29 mouse cellular contexts compared by ENCODE assay signal in genomic region chr19:10379978-10380377, GRCm38 (mm10). TPM values are rescaled to one million over a fixed set of nuclear protein-coding genes. Genes with fewer than 3 reads are reported as not detected.
"Had no signal": no experiment of that assay in that cellular context is flagged by ENCODE, and none has a peak within 500 bp of the region (broad histone marks: within the 10 kb centered on the region; RNA-seq: fewer than 3 reads in every experiment).

No protein-coding gene starts in this region.

- H3K9ac ChIP-seq: embryonic facial prominence, embryonic 12.5 days; embryonic facial prominence, embryonic 13.5 days; embryonic facial prominence, embryonic 15.5 days; forebrain, embryonic 12.5 days; forebrain, embryonic 13.5 days; forebrain, embryonic 15.5 days; forebrain, postnatal 0 days had no signal

- H3K9me3 ChIP-seq: embryonic facial prominence, embryonic 10.5 days; embryonic facial prominence, embryonic 12.5 days; embryonic facial prominence, embryonic 13.5 days; embryonic facial prominence, embryonic 15.5 days; forebrain, embryonic 10.5 days; forebrain, embryonic 12.5 days; forebrain, embryonic 13.5 days; forebrain, embryonic 15.5 days; heart, embryonic 10.5 days had no signal

- H3K27ac ChIP-seq: embryonic facial prominence, embryonic 10.5 days; embryonic facial prominence, embryonic 12.5 days; embryonic facial prominence, embryonic 13.5 days; embryonic facial prominence, embryonic 15.5 days; forebrain, embryonic 10.5 days; forebrain, embryonic 12.5 days; forebrain, embryonic 13.5 days; forebrain, embryonic 15.5 days; gastrocnemius, adult 2 months; heart, adult 2 months; heart, embryonic 10.5 days had no signal

- H3K4me3 ChIP-seq: embryonic facial prominence, embryonic 10.5 days; embryonic facial prominence, embryonic 12.5 days; embryonic facial prominence, embryonic 13.5 days; embryonic facial prominence, embryonic 15.5 days; erythroblast, embryonic 14.5 days; forebrain, embryonic 10.5 days; forebrain, embryonic 12.5 days; forebrain, embryonic 13.5 days; forebrain, embryonic 15.5 days; gastrocnemius, adult 2 months; heart, adult 2 months; heart, embryonic 10.5 days had no signal

- DNase-seq: cerebellum, adult 9-10 months; cerebellum, adult 9-11 months; cerebellum, postnatal 10 days; cerebellum, postnatal 14 days; cerebellum, postnatal 25 days; cerebellum, postnatal 36 days; embryo, embryonic 11 days; forebrain, postnatal 0 days; gastrocnemius, adult 2 months; gastrocnemius, postnatal 10 days; gastrocnemius, postnatal 14 days; gastrocnemius, postnatal 25 days; gastrocnemius, postnatal 36 days; heart, adult 11 months; heart, adult 18-20 months; heart, adult 2 months had no signal

- H3K4me2 ChIP-seq: embryonic facial prominence, embryonic 12.5 days; embryonic facial prominence, embryonic 13.5 days; embryonic facial prominence, embryonic 15.5 days; forebrain, embryonic 12.5 days; forebrain, embryonic 13.5 days; forebrain, embryonic 15.5 days had no signal

- H3K27me3 ChIP-seq: forebrain, embryonic 15.5 days had no signal

- H3K4me1 ChIP-seq: embryonic facial prominence, embryonic 12.5 days; embryonic facial prominence, embryonic 13.5 days; embryonic facial prominence, embryonic 15.5 days; forebrain, embryonic 12.5 days; forebrain, embryonic 13.5 days; forebrain, embryonic 15.5 days had no signal

- H3K36me3 ChIP-seq: embryonic facial prominence, embryonic 10.5 days; embryonic facial prominence, embryonic 12.5 days; embryonic facial prominence, embryonic 13.5 days; embryonic facial prominence, embryonic 15.5 days; forebrain, embryonic 10.5 days; forebrain, embryonic 12.5 days; forebrain, embryonic 15.5 days; heart, embryonic 10.5 days had no signal

- ATAC-seq: forebrain, embryonic 13.5 days; forebrain, embryonic 14.5 days; forebrain, embryonic 15.5 days; forebrain, postnatal 0 days had no signal

RNA-seq across cellular contexts. Expression of gene Syt7, which starts 8.9 kb away (rescaled TPM):
- total RNA-seq: common myeloid progenitor, adult 5-6 weeks; granulocyte monocyte progenitor cell, adult 5-6 weeks had no signal
- polyA plus RNA-seq: erythroblast, embryonic 14.5 days had no signal
